Mouse (Mus musculus) bone marrow macrophage, adult 2 months (primary cell): ENCODE measurements at regions not wholly inside any gene's neighbourhood (a gene's known extent, or its start where the extent isn't known, plus 50 kb on each side); places are given as distances from the start of the nearest gene placed in this dataset.

Experiments
- CTCF ChIP-seq: IDR thresholded peaks from 2 replicates; pipeline ENCODE4 v1.5.1; 2012; ENCODE audit warnings: low read depth, mild to moderate bottlenecking, low read length, moderate library complexity
- POLR2A ChIP-seq: IDR thresholded peaks from 2 replicates; pipeline ENCODE4 v1.6.1; 2012; ENCODE audit warnings: mild to moderate bottlenecking, low read depth, low read length, borderline replicate concordance

DNA sequence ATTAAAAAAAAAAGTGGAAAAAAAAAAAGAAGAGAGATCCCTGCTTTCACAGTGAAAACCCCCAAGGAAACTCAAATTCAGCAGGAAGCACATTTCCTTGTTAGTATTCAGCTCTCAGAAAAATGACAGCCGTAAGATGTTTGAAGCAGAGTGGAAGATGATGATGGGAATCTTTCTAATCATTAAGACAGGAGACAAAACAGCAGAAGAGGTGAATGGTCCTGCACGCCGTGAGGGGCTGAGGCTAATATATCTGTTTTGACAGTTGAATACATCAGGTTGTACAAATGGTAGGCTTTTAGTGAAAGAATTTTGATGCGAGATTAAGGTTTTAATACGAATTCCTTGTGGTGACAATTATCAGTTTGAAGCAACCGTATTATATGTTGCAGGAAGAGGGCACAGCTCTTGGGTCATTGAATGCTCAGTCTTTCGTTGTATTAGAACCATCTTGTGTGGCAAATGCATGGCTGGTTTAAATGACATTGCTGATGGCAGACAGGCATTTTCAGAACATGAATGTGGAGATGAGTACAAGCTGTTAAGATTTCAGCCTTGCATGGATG, 649.3 kb downstream of the Hace1 start:
- TF ChIP-seq POLR2A: no peak
- TF ChIP-seq CTCF: no peak
